Mouse (Mus musculus) neural tube, embryonic 11.5 days (tissue): Measurements from ENCODE around the gene Ptov1. TPM values are rescaled to one million over a fixed set of nuclear protein-coding genes. Genes with fewer than 3 reads are reported as not detected.

ENCODE experiments used
- ATAC-seq: fragments of 200-750 bp; cut with Nextera tagmentation; 2 replicates; pipeline ENCODE4 v1.8.0; 2017; ENCODE audit warnings: moderate number of reproducible peaks, mild to moderate bottlenecking, moderate TSS enrichment, moderate library complexity; ENCODE audit not compliant: insufficient read depth, low FRiP score, low TSS enrichment
- DNase-seq: peaks from one replicate; pipeline ENCODE4 v3.0.0-alpha.2; 2015; ENCODE audit warnings: low spot score
- H3K27ac ChIP-seq: fragments of 300-500 bp; sonication (generic); 2 replicates; pipeline ENCODE4 v1.5.1; 2014; ENCODE audit warnings: low read depth, mild to moderate bottlenecking, low read length
- H3K27me3 ChIP-seq: fragments of 300-500 bp; sonication (generic); 2 replicates; pipeline ENCODE4 v1.6.1; 2014; ENCODE audit warnings: mild to moderate bottlenecking, low read length, mixed read lengths; ENCODE audit not compliant: control insufficient read depth, insufficient read depth
- H3K36me3 ChIP-seq: fragments of 300-500 bp; sonication (generic); 2 replicates; pipeline ENCODE4 v1.6.1; 2014; ENCODE audit warnings: mild to moderate bottlenecking, low read length, moderate library complexity, mixed read lengths; ENCODE audit not compliant: control insufficient read depth, insufficient read depth
- H3K4me1 ChIP-seq: fragments of 300-500 bp; sonication (generic); 2 replicates; pipeline ENCODE4 v1.6.1; 2014; ENCODE audit warnings: low read length, mixed read lengths; ENCODE audit not compliant: control insufficient read depth, insufficient read depth
- H3K4me2 ChIP-seq: fragments of 300-500 bp; sonication (generic); 2 replicates; pipeline ENCODE4 v1.6.1; 2014; ENCODE audit warnings: low read depth, mild to moderate bottlenecking, moderate library complexity
- H3K4me3 ChIP-seq: fragments of 300-500 bp; sonication (generic); 2 replicates; pipeline ENCODE4 v1.5.1; 2014; ENCODE audit warnings: low read depth, low read length
- H3K9ac ChIP-seq: fragments of 300-500 bp; sonication (generic); 2 replicates; pipeline ENCODE4 v1.6.1; 2014; ENCODE audit warnings: mild to moderate bottlenecking, low read length
- H3K9me3 ChIP-seq: fragments of 300-500 bp; sonication (generic); 2 replicates; pipeline ENCODE4 v1.6.1; 2016; ENCODE audit warnings: low read length; ENCODE audit not compliant: control insufficient read depth
- WGBS: fragments of 180-500 bp; shearing (Covaris S2); extraction: QIAGEN DNeasy Blood & Tissue Kit; methylation state at CpG from one replicate; pipeline ENCODE4 v1.1.7; 2014; 5-methylcytosine and 5-hydroxymethylcytosine counted together
- polyA plus RNA-seq: library from polyadenylated mRNA; unstranded; fragments of >200 nt; fragmentation: Nextera tagmentation; extraction: Ambion mirVana; gene quantifications from 2 replicates; pipeline ENCODE4 v1.2.1, GENCODE M21; 2014

Gene Ptov1
- polyA plus RNA-seq, 1 experiment from 2014 or later: 419 TPM

GRCm38 (mm10) chr7:44847772-44848171 is 21.8 kb downstream of the Ptov1 start:
- no peak for ATAC-seq
- Histone ChIP-seq H3K4me1 (peaks cover 10% of the 10 kb centered on the region), H3K4me2 (peak overlapping the region; percentile 91), H3K27me3 (no peaks in the 10 kb centered on the region), H3K36me3 (peaks cover 6% of the 10 kb centered on the region), H3K27ac (no peak overlapping the region), H3K9me3 (no peaks in the 10 kb centered on the region), H3K4me3 (peak overlapping the region; percentile 85), H3K9ac (no peak overlapping the region; the same call in 1 of the 2 replicates)
- 81% methylated on average over 5 of the region's 5 CpGs for WGBS
- no peak for DNase-seq

- Histone ChIP-seq H3K9ac (no peak overlapping the region), H3K36me3 (peaks cover 8% of the 10 kb centered on the region), H3K4me3 (no peak overlapping the region)
Measured at GRCm38 (mm10) chr7:44846804-44847203, 22.8 kb downstream of the Ptov1 start.

GRCm38 (mm10) chr7:44845006-44845405 is 24.6 kb downstream of the Ptov1 start:
- WGBS: 89% methylated on average over 10 of the region's 10 CpGs
- no peak for DNase-seq
- no peak overlapping the region for H3K9ac ChIP-seq
- H3K9me3 ChIP-seq: no peaks in the 10 kb centered on the region
- H3K36me3 ChIP-seq: peaks cover 10% of the 10 kb centered on the region
- no peak for ATAC-seq
- H3K4me3 ChIP-seq: no peak overlapping the region
- peaks cover 7% of the 10 kb centered on the region for H3K27me3 ChIP-seq
- peaks cover 5% of the 10 kb centered on the region for H3K4me1 ChIP-seq
- no peak overlapping the region for H3K27ac ChIP-seq
- no peak overlapping the region for H3K4me2 ChIP-seq

More at GRCm38 (mm10) chr7:44846804-44847203, 22.8 kb downstream of the Ptov1 start:
- Histone ChIP-seq H3K4me2 (no peak overlapping the region), H3K9me3 (no peaks in the 10 kb centered on the region), H3K27me3 (no peaks in the 10 kb centered on the region), H3K4me1 (peaks cover 10% of the 10 kb centered on the region), H3K27ac (no peak overlapping the region)
- DNase-seq (no peak), ATAC-seq (no peak)
- 93% methylated on average over 7 of the region's 7 CpGs for WGBS

GRCm38 (mm10) chr7:44841825-44842463 is 27.6 kb downstream of the Ptov1 start:
- H3K27me3 ChIP-seq: peaks cover 19% of the 10 kb centered on the region
- no peak overlapping the region for H3K9ac ChIP-seq
- WGBS: 92% methylated on average over 8 of the region's 8 CpGs
- peaks cover 10% of the 10 kb centered on the region for H3K36me3 ChIP-seq
- H3K4me3 ChIP-seq: no peak overlapping the region
- no peak for ATAC-seq
- H3K27ac ChIP-seq: no peak overlapping the region
- peaks cover 9% of the 10 kb centered on the region for H3K4me1 ChIP-seq
- no peak for DNase-seq
- H3K4me2 ChIP-seq: no peak overlapping the region
- no peaks in the 10 kb centered on the region for H3K9me3 ChIP-seq

GRCm38 (mm10) chr7:44840426-44840825 is 29.2 kb downstream of the Ptov1 start:
- H3K27ac ChIP-seq: no peak overlapping the region
- no peak for ATAC-seq
- DNase-seq: no peak

GRCm38 (mm10) chr7:44839491-44840191 is 29.9 kb downstream of the Ptov1 start:
- Histone ChIP-seq H3K9ac (peak overlapping the region; percentile 44), H3K27me3 (peaks cover 19% of the 10 kb centered on the region), H3K27ac (no peak overlapping the region), H3K4me2 (peak overlapping the region; percentile 45), H3K4me1 (peaks cover 9% of the 10 kb centered on the region), H3K36me3 (peaks cover 4% of the 10 kb centered on the region), H3K4me3 (peak overlapping the region; percentile 25), H3K9me3 (no peaks in the 10 kb centered on the region)
- 2% methylated on average over 55 of the region's 58 CpGs for WGBS
- ATAC-seq: peak; percentile 39
- DNase-seq: peak; percentile 45

More at GRCm38 (mm10) chr7:44840426-44840825, 29.2 kb downstream of the Ptov1 start:
- H3K9me3 ChIP-seq: no peaks in the 10 kb centered on the region
- H3K36me3 ChIP-seq: peaks cover 6% of the 10 kb centered on the region
- H3K4me2 ChIP-seq: no peak overlapping the region
- no peak overlapping the region for H3K9ac ChIP-seq
- H3K4me1 ChIP-seq: peaks cover 9% of the 10 kb centered on the region
- H3K27me3 ChIP-seq: peaks cover 19% of the 10 kb centered on the region
- WGBS: 55% methylated on average over 14 of the region's 14 CpGs
- no peak overlapping the region for H3K4me3 ChIP-seq

GRCm38 (mm10) chr7:44839171-44839490 is 30.5 kb downstream of the Ptov1 start:
- H3K4me1 ChIP-seq: peaks cover 9% of the 10 kb centered on the region
- peak overlapping the region; percentile 44 for H3K9ac ChIP-seq
- H3K36me3 ChIP-seq: peaks cover 4% of the 10 kb centered on the region
- H3K27ac ChIP-seq: no peak overlapping the region
- peak overlapping the region; percentile 25 for H3K4me3 ChIP-seq
- H3K9me3 ChIP-seq: no peaks in the 10 kb centered on the region
- WGBS: 32% methylated on average over 11 of the region's 11 CpGs
- H3K4me2 ChIP-seq: peak overlapping the region; percentile 45
- DNase-seq (no peak), ATAC-seq (no peak)
- H3K27me3 ChIP-seq: peaks cover 19% of the 10 kb centered on the region

- no peak overlapping the region for H3K4me3 ChIP-seq
- 85% methylated on average over 6 of the region's 6 CpGs for WGBS
- peaks cover 4% of the 10 kb centered on the region for H3K36me3 ChIP-seq
- ATAC-seq (no peak), DNase-seq (no peak)
- no peak overlapping the region for H3K27ac ChIP-seq
- H3K9ac ChIP-seq: no peak overlapping the region
- H3K4me2 ChIP-seq: no peak overlapping the region
- no peaks in the 10 kb centered on the region for H3K9me3 ChIP-seq
- H3K27me3 ChIP-seq: peaks cover 19% of the 10 kb centered on the region
- peaks cover 9% of the 10 kb centered on the region for H3K4me1 ChIP-seq
Measured at GRCm38 (mm10) chr7:44838073-44838472, 31.5 kb downstream of the Ptov1 start.
